ENCODE assay signal across 14 mouse cellular contexts in genomic region chr8:106364837-106365236, GRCm38 (mm10).
"Had no signal": no experiment of that assay in that cellular context is flagged by ENCODE, and none has a peak within 500 bp of the region (broad histone marks: within the 10 kb centered on the region; RNA-seq: fewer than 3 reads in every experiment).

No protein-coding gene starts in this region.

- DNase-seq: lung, adult 18-20 months; lung, embryonic 14.5 days; lung, postnatal 10 days; lung, postnatal 4 days; midbrain, embryonic 14.5 days; retina, postnatal 1 day; right cerebral cortex, adult 18-20 months; right cerebral cortex, postnatal 25 days; right cerebral cortex, postnatal 4 days; spleen, adult 18-20 months; thymus, adult 18-20 months; thymus, postnatal 25 days; thymus, postnatal 4 days had no signal

- ATAC-seq: midbrain, embryonic 16.5 days had no signal
